Mouse (Mus musculus): ENCODE measurements around the gene Traf3ip1. TPM values are rescaled to one million over a fixed set of nuclear protein-coding genes. Genes with fewer than 3 reads are reported as not detected.

Gene Traf3ip1
- total and polyA plus RNA-seq, 3 experiments, result 13.6 to 19.6 TPM; not detected in 1

- H3K36me3 ChIP-seq (ENCODE audit: control insufficient read depth in 1 of 2, insufficient read depth in 2 of 2, low read length in 2 of 2), result peaks cover 5 to 10% of the 10 kb centered on the region in 2 experiments
- no peak overlapping the region for H3K27ac ChIP-seq (ENCODE audit: control insufficient read depth, low read depth, low read length)
- DNase-seq (ENCODE audit: low read depth, low spot score), result no peak
- no peaks in the 10 kb centered on the region for H3K79me2 ChIP-seq (ENCODE audit: control insufficient read depth, insufficient read depth, low read length, poor library complexity)
- H3K27me3 ChIP-seq (ENCODE audit: control insufficient read depth in 1 of 2, insufficient read depth in 2 of 2, low read length in 2 of 2), result no peaks in the 10 kb centered on the region
- no peak overlapping the region for H3K4me3 ChIP-seq (ENCODE audit: control insufficient read depth in 1 of 2, insufficient read depth in 1 of 2, low read depth in 2 of 2, low read length in 2 of 2)
- no peak for TF ChIP-seq JUND (IDR thresholded peaks at IDR 0.05; ENCODE audit: low read depth, low read length)
- no peak for TF ChIP-seq E2F4 (IDR thresholded peaks at IDR 0.05; ENCODE audit: borderline replicate concordance, low read depth, low read length)
- TF ChIP-seq ZC3H11A (IDR thresholded peaks at IDR 0.05; ENCODE audit: low read depth, low read length), result no peak
- TF ChIP-seq BHLHE40 (IDR thresholded peaks at IDR 0.05; ENCODE audit: borderline replicate concordance, low read depth, low read length), result no peak
- no peaks in the 10 kb centered on the region for H3K9me3 ChIP-seq (replicated peaks; ENCODE audit: insufficient read depth, low read length)
- peaks cover 0 to 10% of the 10 kb centered on the region in 2 experiments; a peak in 2 of 4 replicates for H3K4me1 ChIP-seq (ENCODE audit: control insufficient read depth in 1 of 2, insufficient read depth in 2 of 2, low read length in 2 of 2)
- no peak overlapping the region for H3K9ac ChIP-seq (ENCODE audit: control insufficient read depth, low read depth, low read length, poor library complexity, severe bottlenecking)
Measured at GRCm38 (mm10) chr1:91444841-91445830, 49.3 kb upstream of the Traf3ip1 start.

DNA sequence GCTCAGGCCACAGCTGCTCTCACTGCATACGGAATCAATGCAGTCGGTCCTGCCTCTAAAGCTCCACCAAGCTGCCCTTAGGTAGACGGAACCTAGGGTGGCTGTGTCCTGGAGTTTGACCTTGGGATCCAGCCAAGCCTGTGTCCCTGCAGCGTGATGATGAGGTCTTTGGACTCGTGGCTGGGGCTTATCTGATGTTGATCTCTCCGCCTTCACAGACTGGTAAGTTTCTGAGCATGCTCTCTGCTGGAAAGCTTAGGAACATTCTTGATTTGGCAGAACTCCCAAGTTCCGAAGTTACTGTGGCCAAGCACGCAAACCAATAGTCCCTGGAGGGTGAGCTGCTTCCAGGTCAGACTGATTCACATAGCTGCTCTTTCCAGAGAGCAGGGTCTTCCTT, 48.4 kb upstream of the Traf3ip1 start:
- H3K9me3 ChIP-seq (replicated peaks; ENCODE audit: insufficient read depth, low read length), result no peaks in the 10 kb centered on the region
- no peak overlapping the region for H3K4me3 ChIP-seq (ENCODE audit: control insufficient read depth in 1 of 2, insufficient read depth in 1 of 2, low read depth in 2 of 2, low read length in 2 of 2)
- no peaks in the 10 kb centered on the region for H3K27me3 ChIP-seq (ENCODE audit: control insufficient read depth in 1 of 2, insufficient read depth in 2 of 2, low read length in 2 of 2)
- no peak for TF ChIP-seq TCF12 (IDR thresholded peaks at IDR 0.05; ENCODE audit: low read depth, low read length)
- no peak for TF ChIP-seq MAZ (IDR thresholded peaks at IDR 0.05; ENCODE audit: low read depth, low read length)
- TF ChIP-seq ETS1 (IDR thresholded peaks at IDR 0.05; ENCODE audit: low read depth, low read length), result no peak
- no peak for TF ChIP-seq GATA1 (IDR thresholded peaks at IDR 0.05; ENCODE audit: low read depth, low read length)
- TF ChIP-seq USF1 (IDR thresholded peaks at IDR 0.05; ENCODE audit: low read depth, low read length), result no peak
- no peak for TF ChIP-seq GABPA (IDR thresholded peaks at IDR 0.05; ENCODE audit: low read depth, low read length)
- TF ChIP-seq MXI1 (IDR thresholded peaks at IDR 0.05; ENCODE audit: low read depth, low read length), result no peak
- no peak for TF ChIP-seq POLR2A (IDR thresholded peaks at IDR 0.05; ENCODE audit: control insufficient read depth in 1 of 2, insufficient read depth in 1 of 2, low read depth in 1 of 2, low read length in 2 of 2, poor library complexity in 1 of 2)
- TF ChIP-seq MAX (IDR thresholded peaks at IDR 0.05; ENCODE audit: low read length), result no peak
- no peak for TF ChIP-seq ELF1 (IDR thresholded peaks at IDR 0.05; ENCODE audit: low read depth, low read length)
- TF ChIP-seq UBTF (IDR thresholded peaks at IDR 0.05; ENCODE audit: borderline replicate concordance, insufficient read depth, low read depth, low read length), result no peak
- no peak for TF ChIP-seq ZC3H11A (IDR thresholded peaks at IDR 0.05; ENCODE audit: low read depth, low read length)
- no peak for TF ChIP-seq USF2 (IDR thresholded peaks at IDR 0.05; ENCODE audit: borderline replicate concordance in 1 of 2, insufficient read depth in 1 of 2, low read depth in 1 of 2, low read length in 2 of 2)
- no peak for DNase-seq (ENCODE audit: low read depth, low spot score)
- H3K27ac ChIP-seq (ENCODE audit: control insufficient read depth, low read depth, low read length), result no peak overlapping the region
- no peak overlapping the region for H3K9ac ChIP-seq (ENCODE audit: control insufficient read depth, low read depth, low read length, poor library complexity, severe bottlenecking)
- no peaks in the 10 kb centered on the region for H3K79me2 ChIP-seq (ENCODE audit: control insufficient read depth, insufficient read depth, low read length, poor library complexity)
- H3K4me1 ChIP-seq (ENCODE audit: control insufficient read depth in 1 of 2, insufficient read depth in 2 of 2, low read length in 2 of 2), result peaks cover 0 to 10% of the 10 kb centered on the region in 2 experiments; a peak in 2 of 4 replicates
- H3K36me3 ChIP-seq (ENCODE audit: control insufficient read depth in 1 of 2, insufficient read depth in 2 of 2, low read length in 2 of 2), result peaks cover 5 to 10% of the 10 kb centered on the region in 2 experiments

Data from MEL (cell line).